Mouse (Mus musculus) adrenal gland, postnatal 25 days (tissue): ENCODE measurements at regions not wholly inside any gene's neighbourhood (a gene's known extent, or its start where the extent isn't known, plus 50 kb on each side); places are given as distances from the start of the nearest gene placed in this dataset.

Experiments used
- DNase-seq: peaks from one replicate; pipeline ENCODE4 v3.0.0; 2021; ENCODE audit warnings: mixed read lengths

GRCm38 (mm10) chr9:8443315-8443714 is 100.6 kb upstream of the Trpc6 start:
- no peak for DNase-seq

GRCm38 (mm10) chr9:8451471-8451870 is 92.5 kb upstream of the Trpc6 start:
- DNase-seq = no peak

GRCm38 (mm10) chr9:8453591-8453990 is 90.4 kb upstream of the Trpc6 start:
- no peak for DNase-seq

GRCm38 (mm10) chr9:8454557-8454956 is 89.4 kb upstream of the Trpc6 start:
- peak; percentile 4 for DNase-seq

GRCm38 (mm10) chr9:8459084-8459571 is 84.8 kb upstream of the Trpc6 start:
- no peak for DNase-seq

- no peak for DNase-seq
Observed at GRCm38 (mm10) chr9:8461737-8462136, 82.2 kb upstream of the Trpc6 start.

- no peak for DNase-seq
Observed at GRCm38 (mm10) chr9:8462881-8463280, 81.1 kb upstream of the Trpc6 start.

- no peak for DNase-seq
Observed at GRCm38 (mm10) chr9:8486525-8486924, 57.4 kb upstream of the Trpc6 start.

- DNase-seq = no peak
Observed at GRCm38 (mm10) chr9:8487821-8488220, 56.1 kb upstream of the Trpc6 start.
